Mouse (Mus musculus) kidney, postnatal 0 days (tissue): ENCODE data around the gene Plekhj1. TPM values are rescaled to one million over a fixed set of nuclear protein-coding genes. Genes with fewer than 3 reads are reported as not detected.

Source experiments
- ATAC-seq: fragments of 200-750 bp; cut with Nextera tagmentation; replicated peaks from 2 replicates; pipeline ENCODE4 v1.8.0; 2017; ENCODE audit warnings: low read depth, moderate number of reproducible peaks, moderate TSS enrichment, moderate library complexity; ENCODE audit not compliant: low FRiP score
- DNase-seq: peaks from one replicate; pipeline ENCODE4 v3.0.0-alpha.2; 2016; ENCODE audit warnings: low spot score
- H3K27ac ChIP-seq: fragments of 300-500 bp; sonication (generic); 2 replicates; pipeline ENCODE4 v1.5.1; 2014; ENCODE audit warnings: mild to moderate bottlenecking
- H3K27me3 ChIP-seq: fragments of 300-500 bp; sonication (generic); 2 replicates; pipeline ENCODE4 v1.6.1; 2014; ENCODE audit warnings: low read length, mixed read lengths; ENCODE audit not compliant: insufficient read depth
- H3K36me3 ChIP-seq: fragments of 300-500 bp; sonication (generic); 2 replicates; pipeline ENCODE4 v1.6.1; 2014; ENCODE audit warnings: low read length, mixed read lengths; ENCODE audit not compliant: insufficient read depth
- H3K4me1 ChIP-seq: fragments of 300-500 bp; sonication (generic); replicated peaks from 2 replicates; pipeline ENCODE4 v1.6.1; 2014; ENCODE audit warnings: antibody characterized with exemption, low read length, mixed read lengths; ENCODE audit not compliant: insufficient read depth
- H3K4me2 ChIP-seq: fragments of 300-500 bp; sonication (generic); 2 replicates; pipeline ENCODE4 v1.6.1; 2014; ENCODE audit warnings: mild to moderate bottlenecking, low read length, moderate library complexity, mixed read lengths
- H3K4me3 ChIP-seq: fragments of 300-500 bp; sonication (generic); replicated peaks from 2 replicates; pipeline ENCODE4 v1.5.1; 2014; ENCODE audit warnings: low read depth, low read length
- H3K9ac ChIP-seq: fragments of 300-500 bp; sonication (generic); 2 replicates; pipeline ENCODE4 v1.6.1; 2014; ENCODE audit warnings: low read depth, low read length
- H3K9me3 ChIP-seq: fragments of 300-500 bp; sonication (generic); replicated peaks from 2 replicates; pipeline ENCODE4 v1.6.1; 2016; ENCODE audit warnings: low read length, inconsistent platforms, mixed read lengths
- CTCF ChIP-seq: IDR thresholded peaks from 2 replicates; pipeline ENCODE4 v1.5.1; 2016; ENCODE audit warnings: antibody characterized with exemption, low read depth, mild to moderate bottlenecking, moderate library complexity
- WGBS: fragments of 180-500 bp; shearing (Covaris S2); extraction: QIAGEN DNeasy Blood & Tissue Kit; methylation state at CpG from one replicate; pipeline ENCODE4 v1.1.7; 2014; 5-methylcytosine and 5-hydroxymethylcytosine counted together
- polyA plus RNA-seq: library from polyadenylated mRNA; unstranded; fragments of >200 nt; fragmentation: Nextera tagmentation; extraction: Ambion mirVana; gene quantifications from 2 replicates; pipeline ENCODE4 v1.2.1, GENCODE M21; 2015

Gene Plekhj1
- polyA plus RNA-seq, 1 experiment from 2014 or later = 83.7 TPM

GRCm38 (mm10) chr10:80775731-80776130 lies 22.7 kb downstream of the Plekhj1 start:
- Histone ChIP-seq H3K27me3 (no peaks in the 10 kb centered on the region), H3K4me3 (no peak overlapping the region), H3K4me2 (no peak overlapping the region), H3K27ac (no peak overlapping the region), H3K4me1 (no peaks in the 10 kb centered on the region), H3K36me3 (peaks cover 71% of the 10 kb centered on the region), H3K9ac (no peak overlapping the region), H3K9me3 (no peaks in the 10 kb centered on the region)
- WGBS = 90% methylated on average over 4 of the region's 4 CpGs
- ATAC-seq (no peak), DNase-seq (no peak)
- no peak for TF ChIP-seq CTCF

- H3K9ac ChIP-seq = no peak overlapping the region
- DNase-seq (no peak), ATAC-seq (0 out of 2 replicates have a peak, but pooled peaks have one; percentile 14)
- no peak for TF ChIP-seq CTCF
- H3K9me3 ChIP-seq = no peaks in the 10 kb centered on the region
- no peak overlapping the region for H3K27ac ChIP-seq
- peaks cover 78% of the 10 kb centered on the region for H3K36me3 ChIP-seq
- H3K4me3 ChIP-seq = no peak overlapping the region
- no peak overlapping the region for H3K4me2 ChIP-seq
- H3K27me3 ChIP-seq = no peaks in the 10 kb centered on the region
- H3K4me1 ChIP-seq = no peaks in the 10 kb centered on the region
- WGBS = 87% methylated on average over 4 of the region's 4 CpGs
Measured at GRCm38 (mm10) chr10:80774981-80775380, 23.4 kb downstream of the Plekhj1 start.

GRCm38 (mm10) chr10:80774549-80774948 lies 23.9 kb downstream of the Plekhj1 start:
- Histone ChIP-seq H3K9me3 (no peaks in the 10 kb centered on the region), H3K9ac (no peak overlapping the region), H3K36me3 (peaks cover 79% of the 10 kb centered on the region), H3K4me2 (no peak overlapping the region), H3K4me1 (no peaks in the 10 kb centered on the region), H3K4me3 (no peak overlapping the region), H3K27me3 (no peaks in the 10 kb centered on the region), H3K27ac (no peak overlapping the region)
- peak; percentile 91 for TF ChIP-seq CTCF
- ATAC-seq (peak; percentile 67; the same call in 1 of the 2 replicates), DNase-seq (peak; percentile 81)
- WGBS = 68% methylated on average over 2 of the region's 2 CpGs

- H3K4me2 ChIP-seq = no peak overlapping the region
- 80% methylated on average over 5 of the region's 5 CpGs for WGBS
- no peaks in the 10 kb centered on the region for H3K4me1 ChIP-seq
- no peak for TF ChIP-seq CTCF
- H3K9me3 ChIP-seq = no peaks in the 10 kb centered on the region
- peaks cover 76% of the 10 kb centered on the region for H3K36me3 ChIP-seq
- no peak overlapping the region for H3K9ac ChIP-seq
- no peaks in the 10 kb centered on the region for H3K27me3 ChIP-seq
- DNase-seq = no peak
- ATAC-seq = no peak
- H3K27ac ChIP-seq = no peak overlapping the region
- H3K4me3 ChIP-seq = no peak overlapping the region
Measured at GRCm38 (mm10) chr10:80773816-80774215, 24.6 kb downstream of the Plekhj1 start.

- Histone ChIP-seq H3K9ac (no peak overlapping the region), H3K27me3 (no peaks in the 10 kb centered on the region), H3K4me1 (no peaks in the 10 kb centered on the region), H3K9me3 (no peaks in the 10 kb centered on the region), H3K4me2 (no peak overlapping the region), H3K36me3 (peaks cover 67% of the 10 kb centered on the region), H3K4me3 (no peak overlapping the region), H3K27ac (no peak overlapping the region)
- no peak for DNase-seq
- TF ChIP-seq CTCF = no peak
- ATAC-seq = no peak
- WGBS = 93% methylated on average over 6 of the region's 6 CpGs
Measured at GRCm38 (mm10) chr10:80768365-80768764, 30.1 kb downstream of the Plekhj1 start.

- WGBS = 76% methylated on average over 10 of the region's 10 CpGs
- peak overlapping the region; percentile 31; the same call in 1 of the 2 replicates for H3K27ac ChIP-seq
Measured at GRCm38 (mm10) chr10:80766161-80766815, 32.1 kb downstream of the Plekhj1 start.

More at GRCm38 (mm10) chr10:80766161-80766815, 32.1 kb downstream of the Plekhj1 start:
- Histone ChIP-seq H3K4me1 (0 out of 2 replicates have a peak, but pooled peaks cover 5% of the 10 kb centered on the region), H3K4me2 (no peak overlapping the region), H3K4me3 (no peak overlapping the region), H3K9me3 (no peaks in the 10 kb centered on the region), H3K27me3 (no peaks in the 10 kb centered on the region), H3K36me3 (peaks cover 47% of the 10 kb centered on the region), H3K9ac (no peak overlapping the region)
- no peak for TF ChIP-seq CTCF
- no peak for DNase-seq
- ATAC-seq = peak; percentile 25; the same call in 1 of the 2 replicates
